Mouse (Mus musculus) limb, embryonic 14.5 days (tissue): ENCODE measurements at regions not wholly inside any gene's neighbourhood (a gene's known extent, or its start where the extent isn't known, plus 50 kb on each side); places are given as distances from the start of the nearest gene placed in this dataset.

ENCODE experiments used
- ATAC-seq: fragments of 200-750 bp; cut with Nextera tagmentation; 2 replicates; pipeline ENCODE4 v1.8.0; 2017; ENCODE audit warnings: low read depth, moderate number of reproducible peaks, moderate TSS enrichment; ENCODE audit not compliant: low FRiP score
- DNase-seq: peaks from one replicate; pipeline ENCODE4 v3.0.0-alpha.2; 2015; ENCODE audit warnings: low spot score
- H3K27ac ChIP-seq: fragments of 300-500 bp; sonication (generic); replicated peaks from 2 replicates; pipeline ENCODE4 v1.5.1; 2014; ENCODE audit warnings: low read depth, mild to moderate bottlenecking, low read length, moderate library complexity, mixed read lengths
- H3K27me3 ChIP-seq: fragments of 300-500 bp; sonication (generic); 2 replicates; pipeline ENCODE4 v1.6.1; 2014; ENCODE audit warnings: low read length, mixed read lengths; ENCODE audit not compliant: control insufficient read depth, insufficient read depth
- H3K36me3 ChIP-seq: fragments of 300-500 bp; sonication (generic); 2 replicates; pipeline ENCODE4 v1.6.1; 2014; ENCODE audit warnings: mild to moderate bottlenecking, low read length, moderate library complexity, mixed read lengths; ENCODE audit not compliant: control insufficient read depth, insufficient read depth
- H3K4me1 ChIP-seq: fragments of 300-500 bp; sonication (generic); 2 replicates; pipeline ENCODE4 v1.6.1; 2014; ENCODE audit warnings: antibody characterized with exemption, low read length, mixed read lengths; ENCODE audit not compliant: control insufficient read depth, insufficient read depth
- H3K4me2 ChIP-seq: fragments of 300-500 bp; sonication (generic); replicated peaks from 2 replicates; pipeline ENCODE4 v1.6.1; 2014; ENCODE audit warnings: low read depth, mild to moderate bottlenecking, low read length, moderate library complexity; ENCODE audit not compliant: severe bottlenecking
- H3K4me3 ChIP-seq: fragments of 300-500 bp; sonication (generic); replicated peaks from 2 replicates; pipeline ENCODE4 v1.5.1; 2014; ENCODE audit warnings: low read length
- H3K9ac ChIP-seq: fragments of 300-500 bp; sonication (generic); 2 replicates; pipeline ENCODE4 v1.6.1; 2014; ENCODE audit warnings: mild to moderate bottlenecking, low read depth, low read length, moderate library complexity; ENCODE audit not compliant: severe bottlenecking
- H3K9me3 ChIP-seq: fragments of 300-500 bp; sonication (generic); 2 replicates; pipeline ENCODE4 v1.6.1; 2016; ENCODE audit warnings: low read length; ENCODE audit not compliant: control insufficient read depth
- POLR2A ChIP-seq: fragments of 200-500 bp; IDR thresholded peaks from 2 replicates; pipeline ENCODE4 v1.8.0; 2012; ENCODE audit warnings: inconsistent platforms, mild to moderate bottlenecking, moderate library complexity, borderline replicate concordance; ENCODE audit not compliant: insufficient read depth, insufficient read length; ENCODE audit errors: extremely low read depth
- WGBS: fragments of 180-500 bp; shearing (Covaris S2); extraction: QIAGEN DNeasy Blood & Tissue Kit; methylation state at CpG from one replicate; pipeline ENCODE4 v1.1.7; 2014; 5-methylcytosine and 5-hydroxymethylcytosine counted together

DNA sequence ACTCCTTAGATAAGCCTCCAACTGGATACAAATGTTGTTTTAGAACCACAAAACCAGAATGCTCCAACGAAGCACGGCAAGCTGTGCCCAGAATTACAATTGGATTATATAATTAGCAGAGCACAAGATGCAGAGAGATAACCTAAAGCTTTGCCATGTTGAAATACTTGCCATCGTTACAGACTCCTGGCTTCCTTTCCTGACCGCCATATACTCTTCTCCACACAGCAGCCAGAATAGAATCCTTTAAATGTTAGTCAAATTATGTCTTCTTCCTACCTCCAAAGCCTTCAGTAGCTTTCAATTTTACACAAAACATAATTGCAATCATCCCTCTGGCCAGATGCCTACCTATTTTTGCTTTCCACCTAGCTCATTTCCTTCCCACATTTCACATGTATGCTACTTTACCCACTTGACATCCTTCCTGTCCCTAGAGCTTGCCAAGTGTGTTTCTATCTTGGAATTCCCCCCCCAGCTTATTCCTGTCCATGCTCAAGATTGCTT, 52.8 kb upstream of the G2e3 start:
- Histone ChIP-seq H3K27me3 (no peaks in the 10 kb centered on the region), H3K4me2 (no peak overlapping the region), H3K36me3 (no peaks in the 10 kb centered on the region), H3K27ac (no peak overlapping the region), H3K9me3 (no peaks in the 10 kb centered on the region), H3K9ac (no peak overlapping the region), H3K4me3 (no peak overlapping the region), H3K4me1 (no peaks in the 10 kb centered on the region)
- ATAC-seq, result no peak
- WGBS, result 91% methylated on average over 4 of the region's 4 CpGs
- DNase-seq, result no peak
- no peak for TF ChIP-seq POLR2A

GRCm38 (mm10) chr12:51278358-51278757, 69.5 kb upstream of the G2e3 start:
- H3K4me3 ChIP-seq, result no peak overlapping the region
- H3K4me1 ChIP-seq, result no peaks in the 10 kb centered on the region
- WGBS, result 83% methylated on average over 1 of the region's 1 CpGs
- no peaks in the 10 kb centered on the region for H3K27me3 ChIP-seq
- no peaks in the 10 kb centered on the region for H3K9me3 ChIP-seq
- no peak overlapping the region for H3K9ac ChIP-seq
- no peak for DNase-seq
- no peak overlapping the region for H3K27ac ChIP-seq
- H3K4me2 ChIP-seq, result no peak overlapping the region
- no peak for ATAC-seq
- H3K36me3 ChIP-seq, result no peaks in the 10 kb centered on the region
- TF ChIP-seq POLR2A, result no peak

DNA sequence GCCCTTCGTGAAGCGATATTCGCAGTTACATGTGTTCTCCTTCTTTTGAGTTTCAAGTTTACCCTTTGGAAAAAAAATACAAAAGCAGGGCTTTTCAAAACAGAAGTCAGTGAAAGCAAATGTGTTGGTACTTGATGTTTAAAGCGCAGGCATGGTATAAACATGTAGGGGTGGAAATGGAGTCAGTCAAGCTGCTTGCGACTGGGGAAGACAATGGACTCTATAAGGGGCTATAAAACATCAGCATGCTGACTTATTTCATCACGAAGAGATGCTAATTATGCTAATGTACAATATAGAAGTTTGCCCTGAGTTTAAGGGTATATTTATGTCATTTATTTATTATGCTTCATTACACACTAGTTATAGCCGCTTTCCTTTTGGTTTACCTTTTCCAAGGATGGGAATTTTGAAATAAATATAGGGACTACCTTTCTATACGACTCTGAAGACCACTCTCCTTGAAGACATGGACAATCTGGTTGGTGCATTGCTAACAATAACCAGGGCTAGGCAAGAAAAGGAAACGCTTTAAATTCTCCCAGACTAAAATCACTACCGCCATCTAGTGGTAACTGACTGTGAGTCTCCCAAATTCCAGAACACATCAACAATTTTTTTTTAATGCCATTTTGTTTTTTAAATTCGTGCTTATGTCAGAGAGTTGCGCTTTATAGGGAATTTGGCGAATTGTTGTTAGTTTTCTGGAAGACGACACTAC, 71.9 kb upstream of the G2e3 start:
- Histone ChIP-seq H3K36me3 (no peaks in the 10 kb centered on the region), H3K27ac (no peak overlapping the region), H3K9ac (no peak overlapping the region), H3K9me3 (no peaks in the 10 kb centered on the region), H3K27me3 (no peaks in the 10 kb centered on the region), H3K4me3 (no peak overlapping the region), H3K4me1 (no peaks in the 10 kb centered on the region), H3K4me2 (no peak overlapping the region)
- WGBS, result 51% methylated on average over 14 of the region's 14 CpGs
- TF ChIP-seq POLR2A, result no peak
- ATAC-seq (no peak), DNase-seq (peak; percentile 59)

- ATAC-seq, result no peak
- Histone ChIP-seq H3K36me3 (no peaks in the 10 kb centered on the region), H3K4me2 (no peak overlapping the region), H3K9me3 (no peaks in the 10 kb centered on the region), H3K4me1 (no peaks in the 10 kb centered on the region), H3K4me3 (no peak overlapping the region), H3K27me3 (no peaks in the 10 kb centered on the region), H3K9ac (no peak overlapping the region), H3K27ac (no peak overlapping the region)
- no peak for TF ChIP-seq POLR2A
- no peak for DNase-seq
- 78% methylated on average over 5 of the region's 5 CpGs for WGBS
Observed at GRCm38 (mm10) chr12:51273486-51273885, 74.4 kb upstream of the G2e3 start.

DNA sequence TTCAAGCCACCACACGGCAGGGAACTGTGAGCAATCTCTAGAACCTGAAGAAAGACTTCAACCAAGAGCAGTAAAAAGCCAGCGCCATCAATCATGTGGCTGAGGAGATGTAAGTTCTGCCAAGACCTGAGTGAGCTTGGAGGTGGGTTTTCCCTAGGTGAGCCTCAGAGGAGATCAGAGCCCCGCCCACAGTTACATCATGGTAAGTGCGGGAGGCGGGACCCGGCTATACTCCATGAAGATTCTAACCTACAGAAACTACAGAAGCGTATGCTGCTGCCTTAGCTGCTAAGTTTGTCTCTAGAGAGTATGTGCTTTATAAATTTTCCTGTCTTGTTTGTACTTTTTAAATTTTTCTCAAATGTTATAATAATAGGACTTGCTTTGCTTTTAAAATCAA, 105.0 kb upstream of the G2e3 start:
- Histone ChIP-seq H3K4me2 (no peak overlapping the region), H3K4me3 (no peak overlapping the region), H3K27me3 (no peaks in the 10 kb centered on the region), H3K36me3 (no peaks in the 10 kb centered on the region), H3K9me3 (no peaks in the 10 kb centered on the region), H3K27ac (no peak overlapping the region), H3K4me1 (no peaks in the 10 kb centered on the region), H3K9ac (no peak overlapping the region)
- DNase-seq (no peak), ATAC-seq (no peak)
- no peak for TF ChIP-seq POLR2A
- 71% methylated on average over 7 of the region's 7 CpGs for WGBS
